Mouse (Mus musculus) heart, adult 2 months (tissue): ENCODE data around the gene Sestd1. TPM values are rescaled to one million over a fixed set of nuclear protein-coding genes. Genes with fewer than 3 reads are reported as not detected.

Source experiments
- DNase-seq, 2 experiments: peaks; one replicate each; pipeline ENCODE4 v3.0.0; 2021
- H3K27ac ChIP-seq: fragments of 200-600 bp; 2 replicates; pipeline ENCODE4 v1.8.1; 2022
- H3K27me3 ChIP-seq: fragments of 200-500 bp; 2 replicates; pipeline ENCODE4 v1.6.1; 2012; ENCODE audit warnings: mild to moderate bottlenecking, low read length, inconsistent platforms, mixed read lengths; ENCODE audit not compliant: control insufficient read depth, insufficient read depth
- H3K36me3 ChIP-seq: fragments of 200-500 bp; 2 replicates; pipeline ENCODE4 v1.6.1; 2012; ENCODE audit warnings: low read length, inconsistent platforms; ENCODE audit not compliant: control insufficient read depth, insufficient read depth
- H3K4me1 ChIP-seq: fragments of 200-500 bp; 2 replicates; pipeline ENCODE4 v1.6.1; 2011; ENCODE audit warnings: low read length; ENCODE audit not compliant: control insufficient read depth, insufficient read depth
- H3K4me3 ChIP-seq: fragments of 200-600 bp; 2 replicates; pipeline ENCODE4 v1.8.1; 2022
- H3K79me2 ChIP-seq: fragments of 200-500 bp; replicated peaks from 2 replicates; pipeline ENCODE4 v1.6.1; 2012; ENCODE audit warnings: mild to moderate bottlenecking, inconsistent platforms, low read length, moderate library complexity, mixed read lengths; ENCODE audit not compliant: control insufficient read depth, insufficient read depth
- H3K9ac ChIP-seq: fragments of 200-500 bp; 2 replicates; pipeline ENCODE4 v1.6.1; 2012; ENCODE audit warnings: low read depth, mild to moderate bottlenecking, control low read depth, inconsistent platforms, low read length, mixed read lengths
- CTCF ChIP-seq: fragments of 200-600 bp; IDR thresholded peaks from 2 replicates; pipeline ENCODE4 v1.8.1; 2022; ENCODE audit warnings: antibody characterized with exemption, mild to moderate bottlenecking, moderate library complexity
- EP300 ChIP-seq: fragments of 200-500 bp; IDR thresholded peaks from 2 replicates; pipeline ENCODE4 v1.6.1; 2011; ENCODE audit warnings: low read depth, low read length, control low read depth; ENCODE audit not compliant: insufficient read depth
- POLR2A ChIP-seq: fragments of 200-500 bp; IDR thresholded peaks from 2 replicates; pipeline ENCODE4 v1.6.1; 2011; ENCODE audit warnings: mild to moderate bottlenecking, low read depth, low read length, control low read depth; ENCODE audit not compliant: insufficient read depth
- WGBS: fragments of 180-500 bp; shearing (Covaris S2); methylation state at CpG from one replicate; pipeline ENCODE4 v1.1.7; 2018; 5-methylcytosine and 5-hydroxymethylcytosine counted together
- intact Hi-C: fragments of 180-260 bp; cut with DNase I; formaldehyde crosslinking; loops from one replicate; pipeline ENCODE4 v1.15.1; 2025
- polyA plus RNA-seq: library from polyadenylated mRNA; depleted of rRNA; stranded (reverse); fragments of >200 nt; gene quantifications from 2 replicates; pipeline ENCODE4 v1.2.3, GENCODE M21; 2012
- total RNA-seq, 2 experiments: library from RNA; stranded (reverse); gene quantifications; 2 replicates each; pipeline ENCODE4 v1.2.3; 2021

Gene Sestd1
- total and polyA plus RNA-seq, 3 experiments, result 9.0 to 21.2 (median 18.3) TPM

- no peak overlapping the region for H3K27ac ChIP-seq
- H3K79me2 ChIP-seq, result no peaks in the 10 kb centered on the region
- H3K4me1 ChIP-seq, result no peaks in the 10 kb centered on the region
- H3K36me3 ChIP-seq, result no peaks in the 10 kb centered on the region
- H3K27me3 ChIP-seq, result no peaks in the 10 kb centered on the region
- no peak overlapping the region for H3K4me3 ChIP-seq
- intact Hi-C loops, result no loop called here
- H3K9ac ChIP-seq, result no peak overlapping the region
- WGBS, result 77% methylated on average over 9 of the region's 9 CpGs
- TF ChIP-seq POLR2A (no peak), EP300 (no peak), CTCF (no peak)
- no peak for DNase-seq
Observed at GRCm38 (mm10) chr2:77301687-77302389, 21.4 kb upstream of the Sestd1 start.

GRCm38 (mm10) chr2:77289701-77290100 is 9.3 kb upstream of the Sestd1 start:
- WGBS, result 79% methylated on average over 6 of the region's 6 CpGs
- no peak overlapping the region for H3K9ac ChIP-seq
- H3K27me3 ChIP-seq, result no peaks in the 10 kb centered on the region
- no peak for DNase-seq
- TF ChIP-seq EP300 (no peak), POLR2A (no peak), CTCF (no peak)
- H3K4me1 ChIP-seq, result peaks cover 2% of the 10 kb centered on the region; the same call in 1 of the 2 replicates
- no peak overlapping the region for H3K27ac ChIP-seq
- no peaks in the 10 kb centered on the region for H3K36me3 ChIP-seq
- H3K79me2 ChIP-seq, result no peaks in the 10 kb centered on the region
- intact Hi-C loops, result no loop called here
- H3K4me3 ChIP-seq, result no peak overlapping the region

- Histone ChIP-seq H3K9ac (no peak overlapping the region), H3K4me3 (no peak overlapping the region), H3K4me1 (peaks cover 2% of the 10 kb centered on the region; the same call in 1 of the 2 replicates), H3K36me3 (no peaks in the 10 kb centered on the region), H3K79me2 (no peaks in the 10 kb centered on the region), H3K27ac (no peak overlapping the region; the same call in 1 of the 2 replicates), H3K27me3 (no peaks in the 10 kb centered on the region)
- intact Hi-C loops, result no loop called here
- TF ChIP-seq EP300, result no peak
- TF ChIP-seq POLR2A, result no peak
- no peak for TF ChIP-seq CTCF
- WGBS, result 22% methylated on average over 2 of the region's 2 CpGs
- peak in 1 of 2 experiments; percentile 36 for DNase-seq
Observed at GRCm38 (mm10) chr2:77286755-77287154, 6.4 kb upstream of the Sestd1 start.

- no peak overlapping the region for H3K9ac ChIP-seq
- TF ChIP-seq POLR2A (no peak), EP300 (no peak), CTCF (no peak)
- H3K79me2 ChIP-seq, result no peaks in the 10 kb centered on the region
- no peak overlapping the region; the same call in 1 of the 2 replicates for H3K27ac ChIP-seq
- H3K4me1 ChIP-seq, result peaks cover 3% of the 10 kb centered on the region
- H3K4me3 ChIP-seq, result no peak overlapping the region
- intact Hi-C loops, result no loop called here
- H3K27me3 ChIP-seq, result no peaks in the 10 kb centered on the region
- 65% methylated on average over 2 of the region's 2 CpGs for WGBS
- no peak for DNase-seq
- no peaks in the 10 kb centered on the region for H3K36me3 ChIP-seq
Observed at GRCm38 (mm10) chr2:77284281-77284899, 4.0 kb upstream of the Sestd1 start.

GRCm38 (mm10) chr2:77279861-77280511 is 406 bp downstream of the Sestd1 start:
- peak overlapping the region; percentile 62 for H3K27ac ChIP-seq
- H3K79me2 ChIP-seq, result peaks cover 2% of the 10 kb centered on the region; the same call in 1 of the 2 replicates
- no peaks in the 10 kb centered on the region for H3K27me3 ChIP-seq
- peaks cover 6% of the 10 kb centered on the region for H3K36me3 ChIP-seq
- WGBS, result 4% methylated on average over 54 of the region's 57 CpGs
- DNase-seq, result peak; percentile 36 to 62
- H3K4me1 ChIP-seq, result peaks cover 7% of the 10 kb centered on the region
- H3K4me3 ChIP-seq, result peak overlapping the region; percentile 83
- no peak for TF ChIP-seq CTCF
- TF ChIP-seq EP300, result no peak
- no peak for TF ChIP-seq POLR2A
- H3K9ac ChIP-seq, result peak overlapping the region; percentile 86
- intact Hi-C loops, result no loop called here
